Mouse (Mus musculus): ENCODE measurements around the gene Armc7. TPM values are rescaled to one million over a fixed set of nuclear protein-coding genes. Genes with fewer than 3 reads are reported as not detected.

The Armc7 gene
- polyA plus RNA-seq, 1 experiment: 11.6 TPM

DNA sequence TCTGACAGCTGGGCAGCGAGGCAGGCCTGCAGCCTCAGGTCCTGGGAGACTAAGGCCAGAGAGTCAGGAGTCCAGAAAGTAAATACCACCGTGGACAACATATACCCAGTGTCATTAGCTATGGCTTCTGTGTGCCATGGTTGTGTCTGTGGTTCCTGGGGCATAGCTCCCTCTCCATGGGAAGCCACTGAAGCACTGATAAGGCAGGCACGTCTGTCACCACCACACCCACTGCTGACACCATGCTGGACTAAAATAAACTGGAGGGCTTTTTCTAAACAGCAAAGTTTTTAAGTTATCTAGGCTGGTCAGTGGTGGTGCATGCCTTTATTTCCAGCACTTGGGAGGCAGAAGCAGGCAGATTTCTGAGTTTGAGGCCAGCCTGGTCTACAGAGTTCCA is 31.1 kb downstream of the Armc7 start:
- no peak overlapping the region for H3K4me3 ChIP-seq (replicated peaks; ENCODE audit: extremely low read depth, low read depth, low read length)
- 65% methylated on average over 3 of the region's 3 CpGs for WGBS
- DNase-seq: no peak
- peaks cover 5% of the 10 kb centered on the region for H3K4me1 ChIP-seq (ENCODE audit: control insufficient read depth, insufficient read depth, low read length)
- TF ChIP-seq CTCF (IDR thresholded peaks at IDR 0.05; ENCODE audit: insufficient read depth, low read length): no peak
- TF ChIP-seq POLR2A (IDR thresholded peaks at IDR 0.05; ENCODE audit: borderline replicate concordance, extremely low read depth, low read depth, low read length): no peak

DNA sequence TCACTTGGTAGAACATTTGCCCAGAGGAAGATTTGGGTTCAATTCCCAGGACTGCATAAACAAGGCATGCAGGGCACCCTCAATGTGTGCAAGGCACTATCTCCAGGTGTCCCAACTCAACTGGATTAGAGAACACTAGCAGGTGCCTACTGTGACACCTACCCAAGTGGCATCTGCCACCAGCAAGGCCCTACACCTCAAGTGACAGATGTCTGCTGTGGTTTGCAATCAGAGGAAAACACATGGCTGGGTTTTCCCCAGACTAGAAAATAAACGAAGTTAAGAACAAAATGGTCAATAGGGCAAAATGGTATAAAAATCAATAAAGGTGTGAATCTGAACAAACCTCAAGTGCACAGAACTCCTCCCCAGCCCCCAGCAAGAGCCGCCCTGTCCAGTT is 32.6 kb downstream of the Armc7 start:
- peaks cover 7% of the 10 kb centered on the region for H3K4me1 ChIP-seq (ENCODE audit: control insufficient read depth, insufficient read depth, low read length)

DNA sequence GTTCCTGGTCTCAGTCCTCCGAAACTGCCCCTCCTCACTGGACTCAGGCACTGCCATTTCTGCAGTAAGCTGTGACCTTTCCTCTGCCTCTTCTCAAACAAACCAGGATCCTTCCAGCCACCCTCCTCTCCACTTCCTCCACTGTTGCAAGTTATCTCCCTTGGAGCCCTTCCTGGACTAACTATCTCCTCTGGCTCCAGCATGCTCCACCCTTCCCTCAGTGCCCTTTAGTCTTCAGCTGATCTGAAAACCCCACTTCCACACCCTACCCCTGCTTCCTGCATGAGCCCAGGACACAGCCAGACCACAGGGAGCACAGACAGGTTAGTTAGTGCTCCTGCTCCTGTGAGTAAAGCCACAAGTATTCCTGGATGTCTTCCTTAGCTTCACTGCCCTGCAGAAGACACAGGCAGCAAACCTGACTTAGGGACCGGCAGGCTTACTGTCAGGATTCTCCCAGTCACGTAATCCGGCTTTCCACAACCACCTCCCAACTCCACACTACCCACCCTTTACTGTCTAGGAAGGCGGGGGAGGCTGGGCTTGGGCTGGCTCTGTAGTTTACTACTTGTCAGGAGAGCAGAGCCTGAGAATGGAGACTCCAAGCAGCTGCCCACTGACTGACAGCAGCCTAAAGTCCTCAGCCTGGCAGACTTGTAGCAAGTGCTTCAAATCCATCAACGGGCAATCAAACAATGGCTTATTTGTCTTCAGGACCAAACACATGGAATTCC is 34.5 kb downstream of the Armc7 start:
- TF ChIP-seq POLR2A (IDR thresholded peaks at IDR 0.05; ENCODE audit: borderline replicate concordance, extremely low read depth, low read depth, low read length) (no peak), CTCF (IDR thresholded peaks at IDR 0.05; ENCODE audit: insufficient read depth, low read length) (no peak)
- DNase-seq: no peak
- 37% methylated on average over 6 of the region's 6 CpGs for WGBS
- peaks cover 7% of the 10 kb centered on the region for H3K4me1 ChIP-seq (ENCODE audit: control insufficient read depth, insufficient read depth, low read length)
- no peak overlapping the region for H3K4me3 ChIP-seq (replicated peaks; ENCODE audit: extremely low read depth, low read depth, low read length)

More for the DNA sequence above, 32.6 kb downstream of the Armc7 start:
- TF ChIP-seq CTCF (IDR thresholded peaks at IDR 0.05; ENCODE audit: insufficient read depth, low read length) (no peak), POLR2A (IDR thresholded peaks at IDR 0.05; ENCODE audit: borderline replicate concordance, extremely low read depth, low read depth, low read length) (no peak)
- WGBS: 72% methylated on average over 2 of the region's 2 CpGs
- no peak overlapping the region for H3K4me3 ChIP-seq (replicated peaks; ENCODE audit: extremely low read depth, low read depth, low read length)
- DNase-seq: no peak

DNA sequence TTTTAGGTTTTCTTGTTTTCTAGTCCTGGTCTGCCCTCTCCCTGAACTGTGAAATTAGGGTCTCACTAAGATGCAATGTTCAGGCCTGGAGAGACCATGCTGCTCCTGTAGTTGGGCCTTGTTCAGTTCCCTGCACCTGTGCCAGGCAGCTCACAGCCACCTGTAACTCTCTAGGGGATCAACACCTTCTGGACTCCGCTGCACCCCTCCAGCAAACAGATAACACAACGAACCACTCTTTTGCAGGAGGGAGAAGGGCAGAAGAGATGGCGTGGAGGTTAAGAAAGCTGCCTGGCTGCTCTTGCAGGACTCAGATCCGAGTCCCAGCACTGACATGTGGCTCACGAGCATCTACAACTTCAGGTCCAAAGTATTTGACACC is 35.0 kb downstream of the Armc7 start:
- 69% methylated on average over 5 of the region's 5 CpGs for whole genome bisulfite sequencing
- peaks cover 7% of the 10 kb centered on the region for H3K4me1 ChIP-seq (ENCODE audit: control insufficient read depth, insufficient read depth, low read length)
- no peak for DNase-seq
- H3K4me3 ChIP-seq (replicated peaks; ENCODE audit: extremely low read depth, low read depth, low read length): no peak overlapping the region
- no peak for TF ChIP-seq CTCF (IDR thresholded peaks at IDR 0.05; ENCODE audit: insufficient read depth, low read length)
- TF ChIP-seq POLR2A (IDR thresholded peaks at IDR 0.05; ENCODE audit: borderline replicate concordance, extremely low read depth, low read depth, low read length): no peak

DNA sequence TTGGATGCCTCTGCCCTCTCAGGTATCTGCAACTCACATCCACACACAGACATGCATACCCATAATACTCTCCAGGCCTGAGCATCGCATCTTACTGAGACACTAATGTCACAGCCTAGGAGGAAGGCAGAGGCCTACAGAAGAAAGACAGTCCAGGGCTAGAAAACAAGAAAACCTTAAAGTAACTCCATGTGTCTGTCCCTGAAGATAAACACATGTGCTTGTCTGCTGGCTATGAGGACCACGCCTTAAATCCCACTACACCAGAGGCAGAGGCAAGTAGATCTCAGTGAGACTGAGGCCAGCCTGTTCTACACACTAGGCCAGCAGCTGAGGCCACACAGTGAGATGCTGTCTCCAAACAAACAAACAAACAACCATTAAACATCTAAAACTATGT is 35.7 kb downstream of the Armc7 start:
- no peak for TF ChIP-seq CTCF (IDR thresholded peaks at IDR 0.05; ENCODE audit: insufficient read depth, low read length)
- no peak for TF ChIP-seq POLR2A (IDR thresholded peaks at IDR 0.05; ENCODE audit: borderline replicate concordance, extremely low read depth, low read depth, low read length)
- H3K4me3 ChIP-seq (replicated peaks; ENCODE audit: extremely low read depth, low read depth, low read length): no peak overlapping the region
- no peak for DNase-seq
- H3K4me1 ChIP-seq (ENCODE audit: control insufficient read depth, insufficient read depth, low read length): peaks cover 7% of the 10 kb centered on the region
- 86% methylated on average over 2 of the region's 2 CpGs for WGBS

DNA sequence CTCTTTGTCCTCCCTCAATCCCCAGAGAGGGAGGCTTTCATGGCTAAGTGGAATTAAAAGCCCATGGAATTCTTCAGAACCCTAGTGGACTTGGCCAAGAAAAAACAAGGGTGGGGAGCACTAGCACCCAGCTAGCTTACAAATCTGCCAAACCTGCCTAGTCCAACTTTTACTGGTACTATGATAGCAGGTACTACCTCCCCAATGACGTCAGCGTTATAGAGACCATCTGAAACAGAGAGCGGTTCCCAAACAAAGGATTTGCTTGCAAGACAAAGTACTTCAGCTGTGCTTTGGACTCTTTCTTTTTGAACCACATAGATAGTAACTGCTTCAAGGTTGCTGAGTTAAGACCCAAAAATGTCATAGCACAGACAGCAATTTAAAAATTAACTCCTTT is 36.5 kb downstream of the Armc7 start:
- 33% methylated on average over 3 of the region's 3 CpGs for WGBS
- no peak overlapping the region for H3K4me3 ChIP-seq (replicated peaks; ENCODE audit: extremely low read depth, low read depth, low read length)

DNA sequence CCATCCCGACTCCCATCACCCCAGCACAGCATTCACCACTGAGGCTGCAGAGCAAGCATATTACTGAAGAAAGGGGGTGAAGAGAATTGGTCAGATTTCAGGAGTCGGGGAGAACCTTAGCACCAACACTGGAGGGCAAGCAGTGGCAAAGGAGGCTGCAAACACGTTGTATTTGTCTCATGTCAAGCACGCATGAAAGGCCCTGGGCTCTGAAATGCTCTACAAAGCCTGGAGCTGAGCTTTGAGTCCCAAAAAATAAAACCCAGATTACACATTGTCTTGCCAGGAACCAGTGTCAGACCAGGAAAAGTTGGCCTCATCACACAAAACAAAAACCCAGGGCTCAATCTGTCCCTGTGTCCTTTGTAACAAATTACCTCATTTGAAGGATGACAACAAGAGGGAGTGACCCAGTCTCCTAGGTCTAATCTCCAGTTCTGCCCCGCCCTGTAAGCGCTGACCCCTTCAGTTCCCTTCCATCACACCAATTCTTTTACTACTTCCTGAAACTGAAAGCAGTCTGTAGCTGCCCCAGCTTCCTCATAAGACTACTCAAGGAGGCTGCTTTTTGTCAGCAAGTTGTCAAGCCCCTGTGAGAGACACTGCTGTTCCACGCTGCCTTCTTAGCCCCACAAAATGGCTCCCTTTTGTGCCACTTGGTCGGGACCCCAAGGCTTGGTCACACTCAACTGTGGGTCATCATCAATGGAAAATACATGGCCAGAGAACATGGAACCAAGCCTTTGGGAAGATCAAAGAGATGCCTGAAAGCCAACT is 37.1 kb downstream of the Armc7 start:
- DNase-seq: peak; percentile 23
- 18% methylated on average over 8 of the region's 8 CpGs for WGBS
- peak overlapping the region; percentile 94 for H3K4me3 ChIP-seq (replicated peaks; ENCODE audit: extremely low read depth, low read depth, low read length)
- H3K4me1 ChIP-seq (ENCODE audit: control insufficient read depth, insufficient read depth, low read length): peaks cover 7% of the 10 kb centered on the region
- no peak for TF ChIP-seq CTCF (IDR thresholded peaks at IDR 0.05; ENCODE audit: insufficient read depth, low read length)
- TF ChIP-seq POLR2A (IDR thresholded peaks at IDR 0.05; ENCODE audit: borderline replicate concordance, extremely low read depth, low read depth, low read length): no peak

More for the DNA sequence above, 36.5 kb downstream of the Armc7 start:
- no peak for DNase-seq
- peaks cover 7% of the 10 kb centered on the region for H3K4me1 ChIP-seq (ENCODE audit: control insufficient read depth, insufficient read depth, low read length)
- TF ChIP-seq CTCF (IDR thresholded peaks at IDR 0.05; ENCODE audit: insufficient read depth, low read length) (no peak), POLR2A (IDR thresholded peaks at IDR 0.05; ENCODE audit: borderline replicate concordance, extremely low read depth, low read depth, low read length) (no peak)

DNA sequence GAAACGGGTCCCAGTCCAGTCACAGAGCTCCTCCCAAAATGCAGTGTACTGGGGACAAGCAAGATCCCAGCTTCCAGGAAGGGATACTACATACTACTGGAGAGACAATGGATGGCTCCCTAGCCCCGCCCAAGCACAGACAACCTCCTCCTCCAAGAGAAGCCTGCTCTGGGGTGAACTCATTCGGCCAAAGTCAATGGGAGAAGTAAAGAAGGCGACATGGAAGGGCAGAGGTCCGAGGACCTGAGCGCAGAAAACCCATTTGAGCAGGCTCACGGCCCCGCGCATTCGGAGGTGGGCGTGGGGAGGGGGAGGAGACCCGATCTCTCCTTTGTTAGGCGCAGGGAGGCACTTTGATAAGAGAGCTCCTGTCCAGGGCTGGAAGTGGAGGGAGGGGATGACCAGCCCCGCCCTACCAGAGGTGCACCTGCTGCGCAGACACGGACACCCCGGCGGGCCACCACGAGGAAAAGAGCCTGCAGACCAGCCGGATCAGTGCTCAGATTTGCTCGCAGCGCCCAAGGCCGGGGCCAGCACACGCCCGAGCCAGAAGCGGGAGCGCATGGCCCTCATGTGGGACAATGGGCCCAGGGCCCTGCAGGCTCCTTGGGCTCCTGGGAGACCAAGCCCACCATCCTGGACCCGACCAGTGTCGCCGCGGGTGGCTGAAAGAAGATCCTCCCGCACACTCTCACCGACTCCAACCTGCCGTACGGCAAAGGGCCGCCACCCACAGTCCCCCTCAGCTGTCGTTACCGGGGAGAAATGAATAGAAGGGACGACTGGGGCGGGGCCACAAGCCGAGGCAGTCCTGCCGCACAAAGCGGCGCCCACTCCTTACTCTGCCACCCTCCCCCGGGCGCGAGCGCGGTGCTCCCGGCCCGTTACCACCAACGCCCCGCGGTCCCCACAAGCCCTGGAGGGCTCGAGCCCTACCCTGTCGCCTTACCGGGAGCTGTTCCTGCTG is 38.1 kb downstream of the Armc7 start:
- H3K4me1 ChIP-seq (ENCODE audit: control insufficient read depth, insufficient read depth, low read length): peaks cover 7% of the 10 kb centered on the region
- peak; percentile 57 for DNase-seq
- peak overlapping the region; percentile 94 for H3K4me3 ChIP-seq (replicated peaks; ENCODE audit: extremely low read depth, low read depth, low read length)
- TF ChIP-seq POLR2A (IDR thresholded peaks at IDR 0.05; ENCODE audit: borderline replicate concordance, extremely low read depth, low read depth, low read length) (no peak), CTCF (IDR thresholded peaks at IDR 0.05; ENCODE audit: insufficient read depth, low read length) (no peak)
- under 1% methylated on average over 57 of the region's 57 CpGs for WGBS

DNA sequence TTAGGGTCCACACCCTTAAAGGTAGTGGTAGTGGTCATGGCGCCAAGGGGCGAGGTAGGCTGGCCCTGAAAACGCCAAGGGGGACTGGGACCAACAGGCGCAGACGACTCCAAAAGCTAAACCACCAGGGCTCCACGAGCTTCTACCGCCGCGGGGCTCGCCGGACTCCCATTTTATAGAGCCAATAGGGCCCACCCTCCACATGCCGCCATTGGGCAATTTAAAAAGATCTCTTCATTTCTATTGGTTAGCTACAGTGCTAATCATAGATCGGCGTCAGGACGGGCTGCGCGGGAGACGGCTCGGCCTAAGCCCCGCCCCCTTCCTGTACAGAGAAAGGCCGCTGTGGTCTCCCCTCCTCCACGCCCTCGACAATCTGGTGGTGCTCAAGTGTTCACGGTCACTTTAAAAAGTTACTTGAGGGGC is 38.8 kb downstream of the Armc7 start, which contains the start of gene Jpt1:
Gene Jpt1, minus strand, starts transcription at position 150 of the 426 bp plus-strand sequence.
- Histone ChIP-seq H3K4me3 (replicated peaks; ENCODE audit: extremely low read depth, low read depth, low read length) (peak within 1 kb of the TSS; percentile 94), H3K4me1 (ENCODE audit: control insufficient read depth, insufficient read depth, low read length) (peaks cover 7% of the 10 kb centered on the region)
- peak; percentile 99 for TF ChIP-seq POLR2A (IDR thresholded peaks at IDR 0.05; ENCODE audit: borderline replicate concordance, extremely low read depth, low read depth, low read length)
- TF ChIP-seq CTCF (IDR thresholded peaks at IDR 0.05; ENCODE audit: insufficient read depth, low read length): no peak
- under 1% methylated on average over 24 of the region's 24 CpGs for WGBS
- peak; percentile 97 for DNase-seq
